ENCODE assay signal across 8 mouse cellular contexts in genomic region chr13:9846543-9847434, GRCm38 (mm10).
A peak's percentile ranks its signal among the peaks of the same experiment; 100 is the strongest.
DNase-seq lines count a peak whose midpoint lies in the region; ATAC-seq and TF ChIP-seq lines count a peak whose summit lies in the region.

No protein-coding gene starts in this region.

- 40% methylated on average over 14 of the region's 14 CpGs for WGBS in embryonic facial prominence, embryonic 10.5 days
- 33% methylated on average over 14 of the region's 14 CpGs for WGBS in heart, embryonic 13.5 days
- WGBS in kidney, embryonic 16.5 days: 35% methylated on average over 14 of the region's 14 CpGs
- WGBS in liver, embryonic 11.5 days: 36% methylated on average over 14 of the region's 14 CpGs
- WGBS in neural tube, embryonic 11.5 days: 36% methylated on average over 14 of the region's 14 CpGs

- no peaks in the 10 kb centered on the region for H3K27me3 ChIP-seq in embryonic facial prominence, embryonic 10.5 days (replicated peaks; ENCODE audit: low read depth, poor library complexity, severe bottlenecking)
- H3K27me3 ChIP-seq in heart, embryonic 13.5 days (replicated peaks): no peaks in the 10 kb centered on the region
- no peaks in the 10 kb centered on the region for H3K27me3 ChIP-seq in kidney, embryonic 16.5 days (ENCODE audit: insufficient read depth, low read length)
- no peaks in the 10 kb centered on the region for H3K27me3 ChIP-seq in liver, embryonic 11.5 days (replicated peaks; ENCODE audit: control insufficient read depth, insufficient read depth, low read length)
- no peaks in the 10 kb centered on the region for H3K27me3 ChIP-seq in neural tube, embryonic 11.5 days (ENCODE audit: control insufficient read depth, insufficient read depth, low read length)
- no peaks in the 10 kb centered on the region for H3K27me3 ChIP-seq in testis, adult 2 months (ENCODE audit: control insufficient read depth, insufficient read depth, low read length)

- TF ChIP-seq CTCF in testis, adult 2 months (IDR thresholded peaks at IDR 0.05; ENCODE audit: control insufficient read depth, insufficient read depth, insufficient replicate concordance, low read depth, low read length): peak; percentile 98

- H3K9ac ChIP-seq in heart, embryonic 13.5 days: no peak overlapping the region
- no peak overlapping the region for H3K9ac ChIP-seq in kidney, embryonic 16.5 days (replicated peaks; ENCODE audit: low read length)
- no peak overlapping the region for H3K9ac ChIP-seq in liver, embryonic 11.5 days (ENCODE audit: low read depth, low read length)
- no peak overlapping the region for H3K9ac ChIP-seq in neural tube, embryonic 11.5 days (ENCODE audit: low read length)

- TF ChIP-seq POLR2A in testis, adult 2 months (IDR thresholded peaks at IDR 0.05; ENCODE audit: control insufficient read depth, low read depth, low read length): no peak

- no peaks in the 10 kb centered on the region for H3K4me1 ChIP-seq in embryonic facial prominence, embryonic 10.5 days
- H3K4me1 ChIP-seq in heart, embryonic 13.5 days: no peaks in the 10 kb centered on the region
- H3K4me1 ChIP-seq in kidney, embryonic 16.5 days (ENCODE audit: insufficient read depth, low read length): no peaks in the 10 kb centered on the region
- H3K4me1 ChIP-seq in liver, embryonic 11.5 days (replicated peaks; ENCODE audit: control insufficient read depth, insufficient read depth, low read length): no peaks in the 10 kb centered on the region
- H3K4me1 ChIP-seq in neural tube, embryonic 11.5 days (ENCODE audit: control insufficient read depth, insufficient read depth, low read length): no peaks in the 10 kb centered on the region
- H3K4me1 ChIP-seq in testis, adult 2 months (ENCODE audit: control insufficient read depth, insufficient read depth, low read length): no peaks in the 10 kb centered on the region

- H3K9me3 ChIP-seq in embryonic facial prominence, embryonic 10.5 days: no peaks in the 10 kb centered on the region
- H3K9me3 ChIP-seq in heart, embryonic 13.5 days: no peaks in the 10 kb centered on the region
- H3K9me3 ChIP-seq in kidney, embryonic 16.5 days (ENCODE audit: low read length): no peaks in the 10 kb centered on the region
- no peaks in the 10 kb centered on the region for H3K9me3 ChIP-seq in liver, embryonic 11.5 days (ENCODE audit: control insufficient read depth, low read length)
- H3K9me3 ChIP-seq in neural tube, embryonic 11.5 days (ENCODE audit: control insufficient read depth, low read length): no peaks in the 10 kb centered on the region

- H3K27ac ChIP-seq in embryonic facial prominence, embryonic 10.5 days (replicated peaks): no peak overlapping the region
- no peak overlapping the region for H3K27ac ChIP-seq in heart, embryonic 13.5 days (replicated peaks)
- H3K27ac ChIP-seq in kidney, embryonic 16.5 days (ENCODE audit: low read length): no peak overlapping the region
- H3K27ac ChIP-seq in liver, embryonic 11.5 days (ENCODE audit: low read depth, low read length): no peak overlapping the region
- no peak overlapping the region for H3K27ac ChIP-seq in neural tube, embryonic 11.5 days (ENCODE audit: low read depth, low read length)
- no peak overlapping the region for H3K27ac ChIP-seq in testis, adult 2 months (ENCODE audit: control insufficient read depth, insufficient read depth, low read depth, low read length)

- DNase-seq in B cell, adult 2 months: peak; percentile 74 to 75
- peak; percentile 77 for DNase-seq in adrenal gland, postnatal 10 days
- DNase-seq in embryonic facial prominence, embryonic 10.5 days (ENCODE audit: low spot score): peak; percentile 57
- DNase-seq in liver, embryonic 11.5 days (ENCODE audit: low spot score): no peak
- peak; percentile 71 for DNase-seq in neural tube, embryonic 11.5 days (ENCODE audit: low spot score)

- H3K4me2 ChIP-seq in heart, embryonic 13.5 days: peak overlapping the region; percentile 35
- H3K4me2 ChIP-seq in kidney, embryonic 16.5 days (replicated peaks; ENCODE audit: low read depth, low read length): no peak overlapping the region
- H3K4me2 ChIP-seq in liver, embryonic 11.5 days: no peak overlapping the region
- no peak overlapping the region for H3K4me2 ChIP-seq in neural tube, embryonic 11.5 days (ENCODE audit: low read depth)

- ATAC-seq in heart, embryonic 13.5 days (ENCODE audit: extremely low read depth, insufficient number of reproducible peaks, low FRiP score, low TSS enrichment): no peak; the same call in 1 of the 2 replicates
- ATAC-seq in kidney, embryonic 16.5 days (ENCODE audit: low FRiP score, low TSS enrichment): peak; percentile 82
- ATAC-seq in liver, embryonic 11.5 days (replicated peaks; ENCODE audit: low FRiP score): peak; percentile 60; the same call in 1 of the 2 replicates
- ATAC-seq in neural tube, embryonic 11.5 days (ENCODE audit: insufficient read depth, low FRiP score, low TSS enrichment): peak; percentile 88

- no peaks in the 10 kb centered on the region for H3K36me3 ChIP-seq in embryonic facial prominence, embryonic 10.5 days (replicated peaks)
- H3K36me3 ChIP-seq in heart, embryonic 13.5 days: no peaks in the 10 kb centered on the region
- H3K36me3 ChIP-seq in kidney, embryonic 16.5 days (ENCODE audit: insufficient read depth, low read length): no peaks in the 10 kb centered on the region
- no peaks in the 10 kb centered on the region for H3K36me3 ChIP-seq in liver, embryonic 11.5 days (ENCODE audit: control insufficient read depth, insufficient read depth, low read length)
- no peaks in the 10 kb centered on the region for H3K36me3 ChIP-seq in neural tube, embryonic 11.5 days (ENCODE audit: control insufficient read depth, insufficient read depth, low read length)
- no peaks in the 10 kb centered on the region for H3K36me3 ChIP-seq in testis, adult 2 months (ENCODE audit: control insufficient read depth, insufficient read depth, low read length)

- H3K4me3 ChIP-seq in embryonic facial prominence, embryonic 10.5 days: no peak overlapping the region
- no peak overlapping the region for H3K4me3 ChIP-seq in heart, embryonic 13.5 days
- H3K4me3 ChIP-seq in kidney, embryonic 16.5 days (ENCODE audit: low read length): no peak overlapping the region
- H3K4me3 ChIP-seq in liver, embryonic 11.5 days (ENCODE audit: low read depth, low read length): no peak overlapping the region
- H3K4me3 ChIP-seq in neural tube, embryonic 11.5 days (ENCODE audit: low read depth, low read length): no peak overlapping the region
- no peak overlapping the region for H3K4me3 ChIP-seq in testis, adult 2 months (ENCODE audit: control insufficient read depth, low read depth, low read length)
